Mouse (Mus musculus) brown adipose tissue, adult 24 weeks (tissue): ENCODE data around the gene Pax3. TPM values are rescaled to one million over a fixed set of nuclear protein-coding genes. Genes with fewer than 3 reads are reported as not detected.

Experiments used
- H3K27ac ChIP-seq: fragments of 200-500 bp; replicated peaks from 2 replicates; pipeline ENCODE4 v1.5.1; 2012; ENCODE audit warnings: low read depth, mild to moderate bottlenecking, low read length
- H3K4me1 ChIP-seq: fragments of 200-500 bp; 2 replicates; pipeline ENCODE4 v1.6.1; 2012; ENCODE audit warnings: low read length, mixed read lengths; ENCODE audit not compliant: control insufficient read depth, insufficient read depth, insufficient read length
- H3K4me3 ChIP-seq: fragments of 200-500 bp; 2 replicates; pipeline ENCODE4 v1.5.1; 2012; ENCODE audit warnings: low read depth, mild to moderate bottlenecking, low read length, moderate library complexity; ENCODE audit not compliant: insufficient read depth
- polyA plus RNA-seq: library from polyadenylated mRNA; stranded (reverse); fragments of >200 nt; gene quantifications from 2 replicates; pipeline ENCODE4 v1.2.4, GENCODE M21; 2012; ENCODE audit not compliant: missing spikeins, insufficient read depth, insufficient read length

Gene Pax3
- polyA plus RNA-seq, 1 experiment, result not detected

DNA sequence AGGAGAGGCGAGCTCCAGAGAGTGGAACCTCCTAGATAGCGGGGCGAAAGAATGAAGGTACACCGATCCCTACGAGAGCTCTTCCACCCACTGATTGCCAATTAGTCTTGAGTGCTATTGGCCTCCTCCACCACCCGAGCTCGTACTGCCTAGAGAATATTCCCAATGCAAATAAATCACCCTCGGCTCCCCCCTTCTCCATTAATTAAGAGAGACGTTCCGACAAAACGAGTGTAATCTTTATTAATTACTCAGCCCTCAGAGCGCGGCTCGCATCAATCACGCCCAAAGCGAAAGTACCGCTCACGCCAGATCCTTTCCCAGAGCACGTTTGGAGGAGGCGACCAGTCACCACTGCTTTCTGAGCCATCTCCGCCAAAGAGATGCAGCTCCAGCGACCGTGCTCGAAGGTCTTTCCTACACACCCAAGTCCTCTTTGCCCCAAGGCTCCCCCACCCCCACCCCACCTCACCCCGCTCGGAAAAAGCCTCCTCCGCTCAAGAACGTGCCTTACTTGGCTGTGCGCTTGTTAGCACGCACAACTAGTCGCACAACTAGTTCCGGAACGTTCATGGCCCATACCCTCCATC is 6.8 kb upstream of the Pax3 start:
- Histone ChIP-seq H3K4me3 (peak overlapping the region; percentile 53), H3K27ac (no peak overlapping the region), H3K4me1 (0 out of 2 replicates have a peak, but pooled peaks cover 6% of the 10 kb centered on the region)

DNA sequence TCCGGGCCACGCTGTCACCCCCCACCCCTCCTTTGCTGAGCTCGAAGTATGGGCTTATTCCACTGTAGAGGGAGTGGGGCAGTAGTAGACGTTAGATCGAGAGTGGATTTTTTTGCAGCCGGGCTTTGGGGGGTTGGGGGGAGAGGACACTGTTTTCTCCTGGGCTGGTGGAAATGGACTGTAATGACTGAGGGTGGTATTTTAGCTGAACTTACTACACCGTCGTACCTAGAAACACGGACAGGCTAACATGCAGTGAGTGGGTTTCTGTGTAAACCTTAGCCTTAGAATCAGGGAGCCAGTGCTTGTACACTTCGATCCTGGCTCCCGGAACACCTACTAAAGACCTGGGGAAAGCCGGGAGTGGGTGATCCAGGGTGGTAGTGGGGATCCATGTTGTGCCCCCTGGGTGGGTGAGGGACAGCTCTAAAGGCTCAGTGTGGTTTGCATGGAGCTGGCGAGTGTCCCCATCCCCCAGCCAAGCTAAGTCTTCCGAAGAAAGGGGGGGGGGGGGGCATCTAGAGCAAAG is 6.2 kb upstream of the Pax3 start:
- H3K27ac ChIP-seq, result no peak overlapping the region
- 0 out of 2 replicates have a peak, but pooled peaks cover 6% of the 10 kb centered on the region for H3K4me1 ChIP-seq
- H3K4me3 ChIP-seq, result peak overlapping the region; percentile 53

DNA sequence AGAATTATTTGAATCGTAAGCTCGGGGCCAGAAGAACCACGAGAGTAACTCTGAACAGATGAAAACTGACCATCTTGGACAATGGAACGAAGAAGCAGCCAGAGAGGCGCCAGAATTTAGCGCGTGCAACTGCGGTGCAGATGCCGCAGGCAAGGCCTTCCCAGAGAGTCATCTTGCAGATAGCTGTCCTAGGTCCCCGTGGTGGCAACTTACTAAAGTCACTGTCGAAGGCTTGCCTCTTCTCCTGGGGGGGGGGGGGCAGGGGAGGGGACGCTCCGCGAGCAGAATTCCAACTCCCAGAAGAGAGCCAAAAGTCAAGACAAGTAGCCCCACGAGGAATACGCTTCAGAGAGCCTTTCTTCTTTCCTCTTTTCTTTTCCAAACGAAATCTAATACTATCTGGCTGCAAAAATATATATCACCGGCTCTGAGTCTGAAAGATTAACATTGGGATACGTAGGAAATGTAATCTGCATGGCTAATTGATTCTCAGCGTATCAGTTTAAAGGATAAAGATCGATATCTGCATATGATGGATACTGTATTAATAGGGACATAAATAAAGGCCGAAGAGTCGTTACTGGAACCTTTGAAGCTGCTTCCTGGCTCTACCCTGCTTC is 5.6 kb upstream of the Pax3 start:
- Histone ChIP-seq H3K4me1 (0 out of 2 replicates have a peak, but pooled peaks cover 6% of the 10 kb centered on the region), H3K27ac (no peak overlapping the region), H3K4me3 (peak overlapping the region; percentile 53; the same call in 1 of the 2 replicates)

DNA sequence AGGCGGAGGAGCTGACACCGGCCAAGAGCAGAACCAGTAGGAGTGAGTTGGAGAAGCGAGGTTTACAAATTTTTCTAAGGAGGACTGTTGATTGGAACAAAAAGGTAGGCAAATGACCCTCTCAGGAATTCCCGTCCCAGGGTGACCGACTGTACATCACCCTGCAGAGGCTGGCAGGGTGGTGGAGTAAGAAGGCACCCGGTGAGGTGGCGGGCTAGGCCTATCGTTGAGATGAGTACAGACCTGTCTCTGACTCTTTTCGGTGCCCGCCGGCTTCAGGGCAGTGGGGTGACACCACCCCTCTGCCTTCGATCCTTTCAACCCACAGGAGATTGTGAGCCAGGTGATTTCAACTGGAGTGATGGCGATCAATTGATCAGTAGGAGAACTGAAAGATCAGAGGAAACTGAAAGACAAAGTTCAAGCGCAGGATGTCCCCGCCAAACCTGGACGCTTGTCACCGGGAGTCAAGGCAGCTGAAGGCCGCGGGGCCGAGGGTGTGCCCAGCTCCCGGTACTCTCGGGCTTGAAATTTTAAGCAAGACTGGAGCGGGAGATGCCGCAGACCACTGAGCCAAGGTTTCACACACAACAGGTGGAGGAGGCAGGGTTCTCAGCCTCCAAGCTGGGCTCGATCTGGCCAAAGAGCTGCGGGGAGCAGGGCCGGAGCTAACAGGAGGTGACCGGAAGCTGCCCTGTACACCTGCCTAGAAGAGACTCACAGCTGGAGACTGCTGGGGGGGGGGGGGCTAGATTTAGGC is 4.5 kb upstream of the Pax3 start:
- Histone ChIP-seq H3K4me3 (no peak overlapping the region), H3K27ac (no peak overlapping the region), H3K4me1 (peaks cover 8% of the 10 kb centered on the region)

DNA sequence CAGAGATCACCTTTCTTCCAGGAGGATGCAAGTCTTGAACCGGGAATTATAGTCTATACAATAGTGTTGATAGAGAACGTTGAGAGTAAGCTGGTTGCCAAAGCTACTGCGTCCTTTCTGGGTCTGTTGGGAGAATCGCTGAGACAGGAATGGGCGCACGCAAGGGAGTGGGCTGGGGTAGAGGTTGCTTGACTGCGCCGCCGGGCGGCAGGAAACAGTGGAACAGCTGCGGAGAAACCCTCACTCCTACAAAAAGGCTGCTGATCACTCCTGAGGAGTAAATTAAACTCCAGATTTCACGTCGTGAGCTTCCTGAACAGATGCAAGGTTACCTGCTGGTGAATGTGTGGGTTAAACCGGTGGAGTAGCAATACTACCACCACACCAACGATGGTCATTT is 3.3 kb upstream of the Pax3 start:
- Histone ChIP-seq H3K27ac (no peak overlapping the region), H3K4me1 (peaks cover 13% of the 10 kb centered on the region), H3K4me3 (no peak overlapping the region)

DNA sequence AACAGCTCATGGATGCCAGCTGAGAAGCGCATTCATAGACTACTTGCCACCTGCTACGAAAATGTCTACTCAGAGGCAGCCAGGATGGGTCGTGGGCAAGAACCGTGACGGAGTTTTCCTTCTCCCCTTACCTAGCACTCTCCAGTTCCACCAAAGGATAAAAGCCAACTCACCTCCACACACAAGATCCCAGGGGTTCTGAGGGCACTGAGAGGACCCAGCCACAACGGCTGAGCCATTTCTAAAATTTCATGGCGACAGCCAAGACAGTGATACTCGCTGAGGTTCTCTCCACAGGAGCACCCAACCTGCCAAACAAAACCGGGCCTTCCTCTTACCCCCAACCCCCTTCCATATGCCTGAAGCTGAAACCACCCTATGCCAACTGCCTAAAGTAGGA is 2.3 kb upstream of the Pax3 start:
- Histone ChIP-seq H3K4me1 (peaks cover 13% of the 10 kb centered on the region), H3K27ac (no peak overlapping the region), H3K4me3 (no peak overlapping the region)

DNA sequence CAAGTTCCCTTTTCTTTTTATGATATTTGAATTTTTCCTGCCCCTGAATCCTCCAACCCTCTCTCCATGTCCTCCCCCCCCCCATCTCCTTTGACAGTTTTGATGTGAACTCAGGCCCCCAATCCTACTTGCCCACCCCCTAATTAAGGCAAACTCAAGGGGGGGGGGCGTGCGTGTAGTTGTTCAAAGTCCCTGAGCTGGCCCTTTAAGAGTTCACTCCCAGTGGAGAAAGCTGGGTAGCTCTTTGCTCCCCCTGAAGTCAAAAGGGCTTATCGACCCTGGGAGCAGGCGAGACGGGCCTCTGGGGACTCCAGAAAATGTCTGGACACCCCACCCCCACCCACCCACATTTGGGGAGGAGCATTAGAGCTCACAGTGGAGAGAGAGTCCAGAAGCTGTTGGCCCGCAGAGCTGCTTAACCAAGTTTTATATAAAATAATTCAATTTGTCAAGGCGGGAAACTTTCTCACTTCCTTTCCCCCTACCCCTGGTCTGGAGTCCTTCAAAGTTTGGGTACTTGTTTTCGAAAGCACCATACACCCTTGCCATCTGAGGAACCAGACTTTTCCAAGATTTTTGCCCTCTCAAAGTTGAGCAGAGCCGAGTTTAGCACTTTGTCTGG is 1.5 kb upstream of the Pax3 start:
- peaks cover 13% of the 10 kb centered on the region for H3K4me1 ChIP-seq
- no peak overlapping the region for H3K4me3 ChIP-seq
- no peak overlapping the region for H3K27ac ChIP-seq

DNA sequence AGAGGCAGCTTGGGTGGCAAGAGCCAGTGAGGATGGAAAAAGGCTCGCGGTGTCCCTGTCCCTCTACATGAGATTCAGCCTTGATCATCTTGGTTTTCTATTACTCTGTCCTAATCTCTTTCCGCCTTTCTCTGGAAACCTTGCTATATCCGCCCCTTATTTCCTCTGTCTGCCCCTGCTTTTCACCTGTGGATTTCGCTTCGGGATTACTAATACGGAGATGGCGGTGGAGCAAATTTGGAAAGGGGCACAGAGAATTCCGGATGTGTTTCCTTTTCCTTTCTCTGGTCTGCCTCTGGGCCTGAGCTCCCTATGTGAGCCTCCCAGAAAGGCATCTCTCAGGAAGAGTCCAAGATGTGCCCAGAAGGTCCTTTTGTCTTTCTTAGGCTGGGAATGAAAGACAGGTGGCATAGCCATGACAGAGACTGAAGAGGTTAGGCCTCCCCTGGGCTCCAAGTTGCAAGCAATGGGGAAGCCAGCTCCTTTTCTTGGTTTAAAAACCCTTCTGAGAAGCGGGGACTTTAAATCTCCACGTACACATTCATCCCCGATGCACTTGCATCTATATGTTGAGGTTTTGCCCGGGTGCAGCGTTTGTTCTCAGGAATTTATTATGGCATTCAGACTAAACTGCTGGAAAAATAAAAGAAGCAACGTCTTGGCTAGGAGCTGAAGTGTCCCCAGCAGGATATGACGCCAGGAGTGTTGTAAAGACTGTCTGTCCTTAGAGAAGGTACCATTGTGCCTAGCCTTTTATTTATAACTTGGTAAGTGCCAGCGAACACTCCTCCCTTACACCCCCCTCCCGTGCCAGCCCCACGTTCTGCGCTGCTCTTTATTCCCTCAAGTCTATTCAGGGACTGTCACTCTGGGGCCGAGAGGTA is 659 bp upstream of the Pax3 start:
- Histone ChIP-seq H3K4me1 (peaks cover 7% of the 10 kb centered on the region), H3K27ac (no peak overlapping the region), H3K4me3 (peak overlapping the region; percentile 22)

DNA sequence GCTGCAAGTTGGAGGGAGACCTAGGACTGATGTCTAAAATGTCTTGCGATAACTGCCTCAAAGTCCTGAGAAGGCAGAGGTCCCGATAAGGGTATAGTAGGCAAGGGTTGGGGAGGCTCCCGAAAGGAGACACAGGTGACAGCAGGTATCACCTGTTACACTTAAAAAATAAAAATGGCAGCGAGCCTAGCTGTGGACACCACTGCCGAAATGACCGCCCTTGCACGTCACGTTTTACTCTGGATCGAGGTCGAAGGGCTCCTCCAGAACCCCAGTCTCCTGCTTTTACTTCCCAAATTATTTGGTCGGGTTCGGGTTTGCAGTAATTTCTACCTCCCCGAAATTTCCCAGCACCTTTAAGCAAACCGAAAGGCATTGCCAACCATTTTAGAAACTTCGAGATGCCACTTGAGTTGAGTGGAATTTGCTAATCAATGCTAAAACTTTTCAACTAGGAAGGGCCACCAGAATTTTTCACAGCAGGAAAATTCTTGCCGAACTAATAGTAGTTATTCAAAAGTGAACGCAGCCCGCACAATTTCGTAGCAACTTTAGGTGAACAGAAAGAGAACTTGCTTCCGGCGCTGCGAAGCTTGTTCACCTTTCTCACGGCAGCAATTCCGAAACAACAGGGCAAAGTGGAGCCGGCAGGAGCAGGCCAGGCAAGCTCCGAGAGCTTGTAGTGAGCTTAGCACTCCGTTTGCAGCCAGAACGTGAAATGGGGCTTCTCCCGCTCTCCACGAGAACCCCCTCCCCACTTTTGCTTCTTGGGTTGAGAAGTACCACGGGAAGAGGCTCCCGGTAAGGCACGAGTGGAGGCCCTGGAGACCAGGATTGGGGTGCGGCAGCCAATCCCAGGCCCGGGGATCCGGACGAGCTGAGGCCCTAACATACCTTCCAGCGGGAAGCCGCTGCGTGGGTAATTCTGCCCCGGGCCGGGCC is 892 bp downstream of the Pax3 start:
- peaks cover 7% of the 10 kb centered on the region for H3K4me1 ChIP-seq
- peak overlapping the region; percentile 33 for H3K4me3 ChIP-seq

DNA sequence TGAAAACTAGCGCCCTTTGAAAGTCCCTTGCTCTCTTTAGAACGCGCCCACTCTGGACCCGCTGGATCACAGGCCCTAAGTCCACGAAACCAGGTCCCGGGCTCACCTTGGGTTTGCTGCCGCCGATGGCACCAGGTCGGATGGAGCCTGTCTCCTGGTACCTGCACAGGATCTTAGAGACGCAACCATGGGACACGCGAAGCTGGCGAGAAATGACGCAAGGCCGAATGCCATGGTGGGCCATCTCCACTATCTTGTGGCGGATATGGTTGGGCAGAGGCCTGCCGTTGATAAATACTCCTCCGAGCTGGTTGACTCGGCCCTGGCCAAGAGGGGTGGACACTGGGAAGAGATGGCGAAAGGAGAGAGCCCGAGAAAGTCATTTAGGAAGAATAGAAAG is 1.8 kb downstream of the Pax3 start:
- Histone ChIP-seq H3K4me3 (no peak overlapping the region), H3K27ac (no peak overlapping the region), H3K4me1 (peaks cover 7% of the 10 kb centered on the region)

More for the DNA sequence above, 892 bp downstream of the Pax3 start:
- H3K27ac ChIP-seq, result no peak overlapping the region

DNA sequence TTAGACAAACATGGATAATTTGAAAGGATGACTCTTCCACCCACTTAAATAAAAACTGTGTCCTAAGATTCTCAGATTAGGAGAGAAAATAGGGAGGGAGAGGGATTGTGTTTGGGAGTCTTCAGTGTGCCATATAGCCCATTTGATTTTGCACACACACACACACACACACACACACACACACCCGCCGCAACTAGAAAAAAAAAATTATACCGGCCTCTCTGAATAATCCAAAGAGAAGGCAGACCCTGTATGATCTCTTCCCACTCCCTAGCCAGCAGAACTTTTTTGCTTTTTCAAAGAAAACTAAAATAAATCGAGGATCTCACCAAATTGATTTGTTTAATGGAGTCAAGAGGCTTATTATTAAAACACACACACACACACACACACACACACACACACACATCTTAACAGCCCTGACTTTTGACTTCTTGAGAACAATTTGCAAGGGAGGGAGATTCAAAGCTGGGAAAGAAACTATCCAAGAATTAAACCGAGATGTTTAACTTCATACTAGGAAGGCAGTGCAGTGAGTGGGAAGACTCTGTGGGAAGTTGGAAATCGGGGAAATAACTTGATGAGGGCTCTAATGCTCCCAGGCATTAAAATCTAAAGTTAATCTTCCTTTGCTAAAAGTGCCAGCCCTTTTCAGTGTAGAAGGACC is 2.4 kb downstream of the Pax3 start:
- Histone ChIP-seq H3K4me3 (no peak overlapping the region), H3K4me1 (peaks cover 7% of the 10 kb centered on the region), H3K27ac (no peak overlapping the region)

DNA sequence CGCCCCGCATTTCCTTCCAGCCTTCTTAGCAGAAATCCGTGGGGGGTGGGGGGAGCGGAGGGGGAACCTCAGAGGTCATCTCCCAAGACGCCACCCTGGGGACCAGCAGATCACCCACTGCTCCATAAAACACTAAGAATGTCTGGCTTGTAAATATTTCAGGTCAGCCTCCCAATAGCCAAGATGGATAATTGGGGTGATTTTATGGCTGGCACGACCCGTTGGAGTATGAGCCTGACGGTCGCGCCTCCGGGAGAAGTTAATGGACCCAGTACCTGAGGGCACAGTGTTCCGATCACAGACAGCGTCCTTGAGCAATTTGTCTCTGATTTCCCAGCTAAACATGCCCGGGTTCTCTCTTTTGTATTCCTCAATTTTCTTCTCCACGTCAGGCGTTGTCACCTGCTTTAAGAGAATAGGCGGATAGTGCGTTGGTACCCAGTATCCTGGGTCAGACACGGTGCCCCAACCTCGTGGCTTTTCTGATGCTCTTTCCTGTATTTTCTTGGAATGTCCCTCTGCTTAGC is 3.4 kb downstream of the Pax3 start:
- Histone ChIP-seq H3K4me1 (peaks cover 7% of the 10 kb centered on the region), H3K4me3 (no peak overlapping the region), H3K27ac (no peak overlapping the region)
